Mouse (Mus musculus): ENCODE results near the gene Etv5. TPM values are rescaled to one million over a fixed set of nuclear protein-coding genes. Genes with fewer than 3 reads are reported as not detected.

Etv5 gene
- polyA plus RNA-seq, 1 experiment: 92.8 TPM

- no peak overlapping the region for H3K4me3 ChIP-seq (replicated peaks; ENCODE audit: extremely low read depth, low read depth, low read length)
- TF ChIP-seq POLR2A (IDR thresholded peaks at IDR 0.05; ENCODE audit: borderline replicate concordance, extremely low read depth, low read depth, low read length): no peak
- no peak for TF ChIP-seq CTCF (IDR thresholded peaks at IDR 0.05; ENCODE audit: insufficient read depth, low read length)
- no peaks in the 10 kb centered on the region for H3K4me1 ChIP-seq (ENCODE audit: control insufficient read depth, insufficient read depth, low read length)
- 71% methylated on average over 12 of the region's 12 CpGs for WGBS
- DNase-seq: no peak
Measured at GRCm38 (mm10) chr16:22431773-22432172, 7.7 kb downstream of the Etv5 start.

GRCm38 (mm10) chr16:22431335-22431734, 8.2 kb downstream of the Etv5 start:
- Histone ChIP-seq H3K4me3 (replicated peaks; ENCODE audit: extremely low read depth, low read depth, low read length) (no peak overlapping the region), H3K4me1 (ENCODE audit: control insufficient read depth, insufficient read depth, low read length) (no peaks in the 10 kb centered on the region)
- 59% methylated on average over 2 of the region's 2 CpGs for WGBS
- DNase-seq: no peak
- no peak for TF ChIP-seq CTCF (IDR thresholded peaks at IDR 0.05; ENCODE audit: insufficient read depth, low read length)
- TF ChIP-seq POLR2A (IDR thresholded peaks at IDR 0.05; ENCODE audit: borderline replicate concordance, extremely low read depth, low read depth, low read length): no peak

GRCm38 (mm10) chr16:22430211-22430951, 9.1 kb downstream of the Etv5 start:
- Histone ChIP-seq H3K4me1 (ENCODE audit: control insufficient read depth, insufficient read depth, low read length) (no peaks in the 10 kb centered on the region), H3K4me3 (replicated peaks; ENCODE audit: extremely low read depth, low read depth, low read length) (no peak overlapping the region)
- no peak for DNase-seq
- TF ChIP-seq CTCF (IDR thresholded peaks at IDR 0.05; ENCODE audit: insufficient read depth, low read length) (no peak), POLR2A (IDR thresholded peaks at IDR 0.05; ENCODE audit: borderline replicate concordance, extremely low read depth, low read depth, low read length) (no peak)
- WGBS: 69% methylated on average over 16 of the region's 16 CpGs

- WGBS: 29% methylated on average over 8 of the region's 8 CpGs
- TF ChIP-seq POLR2A (IDR thresholded peaks at IDR 0.05; ENCODE audit: borderline replicate concordance, extremely low read depth, low read depth, low read length): no peak
- no peak for TF ChIP-seq CTCF (IDR thresholded peaks at IDR 0.05; ENCODE audit: insufficient read depth, low read length)
- DNase-seq: no peak
- Histone ChIP-seq H3K4me1 (ENCODE audit: control insufficient read depth, insufficient read depth, low read length) (no peaks in the 10 kb centered on the region), H3K4me3 (replicated peaks; ENCODE audit: extremely low read depth, low read depth, low read length) (no peak overlapping the region)
Measured at GRCm38 (mm10) chr16:22429377-22429776, 10.1 kb downstream of the Etv5 start.

- 13% methylated on average over 9 of the region's 9 CpGs for WGBS
Measured at GRCm38 (mm10) chr16:22428853-22429341, 10.6 kb downstream of the Etv5 start.

GRCm38 (mm10) chr16:22426866-22427265, 12.7 kb downstream of the Etv5 start:
- no peak for TF ChIP-seq CTCF (IDR thresholded peaks at IDR 0.05; ENCODE audit: insufficient read depth, low read length)
- no peak for TF ChIP-seq POLR2A (IDR thresholded peaks at IDR 0.05; ENCODE audit: borderline replicate concordance, extremely low read depth, low read depth, low read length)
- Histone ChIP-seq H3K4me3 (replicated peaks; ENCODE audit: extremely low read depth, low read depth, low read length) (no peak overlapping the region), H3K4me1 (ENCODE audit: control insufficient read depth, insufficient read depth, low read length) (no peaks in the 10 kb centered on the region)
- 73% methylated on average over 7 of the region's 7 CpGs for WGBS
- no peak for DNase-seq

More at GRCm38 (mm10) chr16:22428853-22429341, 10.6 kb downstream of the Etv5 start:
- DNase-seq: peak; percentile 64
- TF ChIP-seq CTCF (IDR thresholded peaks at IDR 0.05; ENCODE audit: insufficient read depth, low read length): peak; percentile 17; the same call in 1 of the 2 replicates
- no peak for TF ChIP-seq POLR2A (IDR thresholded peaks at IDR 0.05; ENCODE audit: borderline replicate concordance, extremely low read depth, low read depth, low read length)
- Histone ChIP-seq H3K4me3 (replicated peaks; ENCODE audit: extremely low read depth, low read depth, low read length) (no peak overlapping the region), H3K4me1 (ENCODE audit: control insufficient read depth, insufficient read depth, low read length) (no peaks in the 10 kb centered on the region)

- WGBS: 74% methylated on average over 5 of the region's 5 CpGs
- Histone ChIP-seq H3K4me1 (ENCODE audit: control insufficient read depth, insufficient read depth, low read length) (no peaks in the 10 kb centered on the region; the same call in 1 of the 2 replicates), H3K4me3 (replicated peaks; ENCODE audit: extremely low read depth, low read depth, low read length) (no peak overlapping the region)
- no peak for DNase-seq
- TF ChIP-seq POLR2A (IDR thresholded peaks at IDR 0.05; ENCODE audit: borderline replicate concordance, extremely low read depth, low read depth, low read length) (no peak), CTCF (IDR thresholded peaks at IDR 0.05; ENCODE audit: insufficient read depth, low read length) (no peak)
Measured at GRCm38 (mm10) chr16:22422256-22422655, 17.3 kb downstream of the Etv5 start.

GRCm38 (mm10) chr16:22417931-22418330, 21.6 kb downstream of the Etv5 start:
- DNase-seq: no peak
- TF ChIP-seq POLR2A (IDR thresholded peaks at IDR 0.05; ENCODE audit: borderline replicate concordance, extremely low read depth, low read depth, low read length) (no peak), CTCF (IDR thresholded peaks at IDR 0.05; ENCODE audit: insufficient read depth, low read length) (no peak)
- Histone ChIP-seq H3K4me3 (replicated peaks; ENCODE audit: extremely low read depth, low read depth, low read length) (no peak overlapping the region), H3K4me1 (ENCODE audit: control insufficient read depth, insufficient read depth, low read length) (no peaks in the 10 kb centered on the region; the same call in 1 of the 2 replicates)
- WGBS: 82% methylated on average over 7 of the region's 7 CpGs

GRCm38 (mm10) chr16:22417044-22417443, 22.5 kb downstream of the Etv5 start:
- DNase-seq: no peak
- Histone ChIP-seq H3K4me3 (replicated peaks; ENCODE audit: extremely low read depth, low read depth, low read length) (no peak overlapping the region), H3K4me1 (ENCODE audit: control insufficient read depth, insufficient read depth, low read length) (no peaks in the 10 kb centered on the region; the same call in 1 of the 2 replicates)
- TF ChIP-seq CTCF (IDR thresholded peaks at IDR 0.05; ENCODE audit: insufficient read depth, low read length) (no peak), POLR2A (IDR thresholded peaks at IDR 0.05; ENCODE audit: borderline replicate concordance, extremely low read depth, low read depth, low read length) (no peak)
- 73% methylated on average over 8 of the region's 8 CpGs for WGBS

Data from lung, adult 2 months (tissue).